Mouse (Mus musculus): ENCODE measurements at regions not wholly inside any gene's neighbourhood (a gene's known extent, or its start where the extent isn't known, plus 50 kb on each side); places are given as distances from the start of the nearest gene placed in this dataset.

GRCm38 (mm10) chr2:57772315-57772714, 225.4 kb upstream of the Galnt5 start:
- DNase-seq (ENCODE audit: low read depth): peak; percentile 56

- DNase-seq (ENCODE audit: low read depth): no peak
Observed at GRCm38 (mm10) chr2:57776154-57776553, 221.5 kb upstream of the Galnt5 start.

GRCm38 (mm10) chr2:57780836-57781235, 216.8 kb upstream of the Galnt5 start:
- DNase-seq (ENCODE audit: low read depth): no peak

- no peak for DNase-seq (ENCODE audit: low read depth)
Observed at GRCm38 (mm10) chr2:57793519-57794296, 204.0 kb upstream of the Galnt5 start.

- DNase-seq (ENCODE audit: low read depth): no peak
Observed at GRCm38 (mm10) chr2:57799279-57799678, 198.4 kb upstream of the Galnt5 start.

- DNase-seq (ENCODE audit: low read depth): peak; percentile 7
Observed at GRCm38 (mm10) chr2:57807911-57808310, 189.8 kb upstream of the Galnt5 start.

- DNase-seq (ENCODE audit: low read depth): no peak
Observed at GRCm38 (mm10) chr2:57812996-57813395, 184.7 kb upstream of the Galnt5 start.

GRCm38 (mm10) chr2:57820343-57820742, 177.3 kb upstream of the Galnt5 start:
- no peak for DNase-seq (ENCODE audit: low read depth)

- DNase-seq (ENCODE audit: low read depth): no peak
Observed at GRCm38 (mm10) chr2:57820923-57821322, 176.8 kb upstream of the Galnt5 start.

GRCm38 (mm10) chr2:57828284-57828683, 169.4 kb upstream of the Galnt5 start:
- no peak for DNase-seq (ENCODE audit: low read depth)

- DNase-seq (ENCODE audit: low read depth): peak; percentile 86
Observed at GRCm38 (mm10) chr2:57832565-57833355, 164.9 kb upstream of the Galnt5 start.

GRCm38 (mm10) chr2:57845135-57845534, 152.5 kb upstream of the Galnt5 start:
- DNase-seq (ENCODE audit: low read depth): peak; percentile 59

GRCm38 (mm10) chr2:57847707-57848106, 150.0 kb upstream of the Galnt5 start:
- DNase-seq (ENCODE audit: low read depth): no peak

GRCm38 (mm10) chr2:57849338-57850057, 148.2 kb upstream of the Galnt5 start:
- no peak for DNase-seq (ENCODE audit: low read depth)

- DNase-seq (ENCODE audit: low read depth): no peak
Observed at GRCm38 (mm10) chr2:57850058-57850400, 147.7 kb upstream of the Galnt5 start.

- DNase-seq (ENCODE audit: low read depth): peak; percentile 16
Observed at GRCm38 (mm10) chr2:57856524-57857107, 141.1 kb upstream of the Galnt5 start.

GRCm38 (mm10) chr2:57865289-57865688, 132.4 kb upstream of the Galnt5 start:
- peak; percentile 24 for DNase-seq (ENCODE audit: low read depth)

- DNase-seq (ENCODE audit: low read depth): no peak
Observed at GRCm38 (mm10) chr2:57868046-57868445, 129.6 kb upstream of the Galnt5 start.

GRCm38 (mm10) chr2:57900168-57900567, 97.5 kb upstream of the Galnt5 start:
- DNase-seq (ENCODE audit: low read depth): no peak

- DNase-seq (ENCODE audit: low read depth): peak; percentile 70
Observed at GRCm38 (mm10) chr2:57900580-57901247, 97.0 kb upstream of the Galnt5 start.

GRCm38 (mm10) chr2:57905184-57905583, 92.5 kb upstream of the Galnt5 start:
- DNase-seq (ENCODE audit: low read depth): no peak

- no peak for DNase-seq (ENCODE audit: low read depth)
Observed at GRCm38 (mm10) chr2:57906939-57907338, 90.7 kb upstream of the Galnt5 start.

Data from NIH3T3 (cell line).